Mouse (Mus musculus): ENCODE measurements around the gene Lipc. TPM values are rescaled to one million over a fixed set of nuclear protein-coding genes. Genes with fewer than 3 reads are reported as not detected.

Gene Lipc
- total and polyA plus RNA-seq, 3 experiments: 0.11 TPM; not detected in 2

DNA sequence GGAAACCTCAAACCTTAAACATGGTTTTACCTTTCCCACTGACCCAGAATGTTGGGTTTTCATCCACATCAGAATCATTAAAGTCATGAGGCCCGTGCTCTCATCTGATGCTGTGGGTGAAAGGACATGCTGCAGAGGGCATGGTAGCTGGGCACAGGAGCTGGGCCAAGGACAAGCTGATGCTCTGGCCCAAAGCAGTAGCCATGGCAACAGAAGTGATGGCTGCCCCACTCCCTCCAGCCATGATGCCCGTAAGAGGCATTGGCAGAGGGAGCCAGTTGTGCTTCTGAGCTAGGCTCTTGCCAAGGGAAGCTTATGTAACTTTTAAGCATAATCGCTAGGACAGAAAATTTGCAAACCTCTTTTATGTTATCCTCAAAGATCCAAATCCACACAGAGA is 2.2 kb upstream of the Lipc start:
- Histone ChIP-seq H3K4me3 (ENCODE audit: low read depth, low read length) (no peak overlapping the region), H3K4me1 (ENCODE audit: insufficient read depth, low read depth, low read length) (no peaks in the 10 kb centered on the region), H3K27me3 (ENCODE audit: insufficient read depth, low read length) (peaks cover 24% of the 10 kb centered on the region), H3K9me3 (replicated peaks) (no peaks in the 10 kb centered on the region), H3K36me3 (replicated peaks) (no peaks in the 10 kb centered on the region)
- TF ChIP-seq TAL1 (conservative IDR thresholded peaks at IDR 0.05; ENCODE audit: low read depth, low read length) (no peak), GATA1 (IDR thresholded peaks at IDR 0.05; ENCODE audit: borderline replicate concordance, low read length) (no peak), GATA2 (IDR thresholded peaks at IDR 0.05; ENCODE audit: borderline replicate concordance, low read depth, low read length) (no peak), POLR2AphosphoS5 (IDR thresholded peaks at IDR 0.05; ENCODE audit: insufficient replicate concordance, low read depth, low read length) (no peak), CTCF (IDR thresholded peaks at IDR 0.05; ENCODE audit: low read depth, low read length) (no peak)
- ATAC-seq (ENCODE audit: extremely low read depth, insufficient number of reproducible peaks, low FRiP score, poor library complexity, severe bottlenecking) (no peak), DNase-seq (ENCODE audit: low spot score) (no peak)

GRCm38 (mm10) chr9:70949336-70949735 is 2.7 kb downstream of the Lipc start:
- DNase-seq (ENCODE audit: low spot score) (no peak), ATAC-seq (ENCODE audit: extremely low read depth, insufficient number of reproducible peaks, low FRiP score, poor library complexity, severe bottlenecking) (no peak)
- Histone ChIP-seq H3K9me3 (replicated peaks) (no peaks in the 10 kb centered on the region), H3K4me1 (ENCODE audit: insufficient read depth, low read depth, low read length) (peaks cover 3% of the 10 kb centered on the region; the same call in 1 of the 2 replicates), H3K36me3 (replicated peaks) (no peaks in the 10 kb centered on the region), H3K4me3 (ENCODE audit: low read depth, low read length) (no peak overlapping the region), H3K27me3 (ENCODE audit: insufficient read depth, low read length) (peaks cover 28% of the 10 kb centered on the region)
- TF ChIP-seq CTCF (IDR thresholded peaks at IDR 0.05; ENCODE audit: low read depth, low read length) (no peak), GATA2 (IDR thresholded peaks at IDR 0.05; ENCODE audit: borderline replicate concordance, low read depth, low read length) (no peak), GATA1 (IDR thresholded peaks at IDR 0.05; ENCODE audit: borderline replicate concordance, low read length) (no peak), POLR2AphosphoS5 (IDR thresholded peaks at IDR 0.05; ENCODE audit: insufficient replicate concordance, low read depth, low read length) (no peak), TAL1 (conservative IDR thresholded peaks at IDR 0.05; ENCODE audit: low read depth, low read length) (no peak)

- TF ChIP-seq POLR2AphosphoS5 (IDR thresholded peaks at IDR 0.05; ENCODE audit: insufficient replicate concordance, low read depth, low read length): no peak
- TF ChIP-seq GATA2 (IDR thresholded peaks at IDR 0.05; ENCODE audit: borderline replicate concordance, low read depth, low read length): no peak
- no peak for TF ChIP-seq TAL1 (conservative IDR thresholded peaks at IDR 0.05; ENCODE audit: low read depth, low read length)
- TF ChIP-seq GATA1 (IDR thresholded peaks at IDR 0.05; ENCODE audit: borderline replicate concordance, low read length): no peak
- TF ChIP-seq CTCF (IDR thresholded peaks at IDR 0.05; ENCODE audit: low read depth, low read length): no peak
- Histone ChIP-seq H3K9me3 (replicated peaks) (no peaks in the 10 kb centered on the region), H3K27me3 (ENCODE audit: insufficient read depth, low read length) (peaks cover 27% of the 10 kb centered on the region), H3K4me3 (ENCODE audit: low read depth, low read length) (no peak overlapping the region), H3K36me3 (replicated peaks) (no peaks in the 10 kb centered on the region), H3K4me1 (ENCODE audit: insufficient read depth, low read depth, low read length) (peaks cover 6% of the 10 kb centered on the region)
- DNase-seq (ENCODE audit: low spot score) (no peak), ATAC-seq (ENCODE audit: extremely low read depth, insufficient number of reproducible peaks, low FRiP score, poor library complexity, severe bottlenecking) (no peak)
These were observed 4.7 kb downstream of the Lipc start for GRCm38 (mm10) chr9:70947312-70947711.

DNA sequence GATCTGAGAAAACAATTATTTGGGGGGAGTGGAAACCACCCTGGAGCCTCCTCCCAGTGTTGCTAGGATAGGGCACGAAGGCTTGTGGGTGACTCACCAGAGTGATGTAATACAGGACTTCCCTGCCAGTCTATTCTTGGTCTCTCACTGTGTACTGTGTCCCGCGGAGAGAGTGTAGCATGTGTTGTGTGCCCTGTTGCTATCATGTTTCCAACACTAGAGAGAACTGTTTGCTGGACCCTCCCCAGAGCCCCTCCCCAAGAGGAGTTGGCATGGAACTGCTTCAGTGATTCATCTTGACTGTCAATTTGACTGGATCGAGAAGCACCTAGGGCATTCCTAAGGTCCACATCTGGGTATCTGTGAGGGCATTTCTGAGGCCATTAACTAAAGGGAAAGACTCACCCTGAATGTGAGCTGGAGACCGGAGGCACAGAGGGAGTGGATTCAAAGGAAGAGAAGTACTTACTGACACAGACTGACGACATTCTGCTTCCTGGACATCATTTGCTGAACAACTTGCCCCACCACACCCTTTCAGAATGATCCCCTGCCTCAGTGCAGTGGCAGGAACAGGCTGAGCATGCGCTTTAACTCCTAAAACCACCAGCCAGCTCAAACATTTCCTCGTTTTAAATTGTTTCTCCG is 9.2 kb downstream of the Lipc start:
- no peak for ATAC-seq (ENCODE audit: extremely low read depth, insufficient number of reproducible peaks, low FRiP score, poor library complexity, severe bottlenecking)
- peaks cover 21% of the 10 kb centered on the region for H3K27me3 ChIP-seq (ENCODE audit: insufficient read depth, low read length)

GRCm38 (mm10) chr9:70939752-70940501 is 12.1 kb downstream of the Lipc start:
- peaks cover 31% of the 10 kb centered on the region for H3K27me3 ChIP-seq (ENCODE audit: insufficient read depth, low read length)
- TF ChIP-seq GATA2 (IDR thresholded peaks at IDR 0.05; ENCODE audit: borderline replicate concordance, low read depth, low read length) (no peak), TAL1 (conservative IDR thresholded peaks at IDR 0.05; ENCODE audit: low read depth, low read length) (no peak)
- no peak for DNase-seq (ENCODE audit: low spot score)
- H3K4me1 ChIP-seq (ENCODE audit: insufficient read depth, low read depth, low read length): peaks cover 5% of the 10 kb centered on the region; the same call in 1 of the 2 replicates
- no peak overlapping the region for H3K4me3 ChIP-seq (ENCODE audit: low read depth, low read length)
- H3K36me3 ChIP-seq (replicated peaks): no peaks in the 10 kb centered on the region
- no peak for ATAC-seq (ENCODE audit: extremely low read depth, insufficient number of reproducible peaks, low FRiP score, poor library complexity, severe bottlenecking)
- H3K9me3 ChIP-seq (replicated peaks): no peaks in the 10 kb centered on the region

More for the DNA sequence above, 9.2 kb downstream of the Lipc start:
- no peak for DNase-seq (ENCODE audit: low spot score)
- TF ChIP-seq TAL1 (conservative IDR thresholded peaks at IDR 0.05; ENCODE audit: low read depth, low read length) (no peak), GATA1 (IDR thresholded peaks at IDR 0.05; ENCODE audit: borderline replicate concordance, low read length) (no peak), CTCF (IDR thresholded peaks at IDR 0.05; ENCODE audit: low read depth, low read length) (no peak), GATA2 (IDR thresholded peaks at IDR 0.05; ENCODE audit: borderline replicate concordance, low read depth, low read length) (no peak), POLR2AphosphoS5 (IDR thresholded peaks at IDR 0.05; ENCODE audit: insufficient replicate concordance, low read depth, low read length) (no peak)
- Histone ChIP-seq H3K4me1 (ENCODE audit: insufficient read depth, low read depth, low read length) (peaks cover 8% of the 10 kb centered on the region), H3K9me3 (replicated peaks) (no peaks in the 10 kb centered on the region), H3K4me3 (ENCODE audit: low read depth, low read length) (no peak overlapping the region), H3K36me3 (replicated peaks) (no peaks in the 10 kb centered on the region)

- Histone ChIP-seq H3K27me3 (ENCODE audit: insufficient read depth, low read length) (peaks cover 31% of the 10 kb centered on the region), H3K4me3 (ENCODE audit: low read depth, low read length) (no peak overlapping the region), H3K9me3 (replicated peaks) (no peaks in the 10 kb centered on the region), H3K36me3 (replicated peaks) (no peaks in the 10 kb centered on the region), H3K4me1 (ENCODE audit: insufficient read depth, low read depth, low read length) (peaks cover 5% of the 10 kb centered on the region; the same call in 1 of the 2 replicates)
- ATAC-seq (ENCODE audit: extremely low read depth, insufficient number of reproducible peaks, low FRiP score, poor library complexity, severe bottlenecking): no peak
- no peak for DNase-seq (ENCODE audit: low spot score)
- TF ChIP-seq GATA1 (IDR thresholded peaks at IDR 0.05; ENCODE audit: borderline replicate concordance, low read length): no peak
- TF ChIP-seq GATA2 (IDR thresholded peaks at IDR 0.05; ENCODE audit: borderline replicate concordance, low read depth, low read length): no peak
- TF ChIP-seq CTCF (IDR thresholded peaks at IDR 0.05; ENCODE audit: low read depth, low read length): no peak
- no peak for TF ChIP-seq TAL1 (conservative IDR thresholded peaks at IDR 0.05; ENCODE audit: low read depth, low read length)
- TF ChIP-seq POLR2AphosphoS5 (IDR thresholded peaks at IDR 0.05; ENCODE audit: insufficient replicate concordance, low read depth, low read length): no peak
These were observed 13.2 kb downstream of the Lipc start for GRCm38 (mm10) chr9:70938850-70939249.
